Mouse (Mus musculus) thymus, adult 2 months (tissue): ENCODE results near the gene Ift81. TPM values are rescaled to one million over a fixed set of nuclear protein-coding genes. Genes with fewer than 3 reads are reported as not detected.

Experiments
- DNase-seq: peaks from one replicate; pipeline ENCODE4 v3.0.0; 2021
- H3K27ac ChIP-seq: fragments of 200-500 bp; 2 replicates; pipeline ENCODE4 v1.5.1; 2012; ENCODE audit warnings: low read length, control low read depth; ENCODE audit not compliant: control insufficient read depth, insufficient read depth
- H3K27me3 ChIP-seq: fragments of 200-500 bp; 2 replicates; pipeline ENCODE4 v1.6.1; 2012; ENCODE audit warnings: mild to moderate bottlenecking, low read length, moderate library complexity, mixed read lengths; ENCODE audit not compliant: control insufficient read depth, insufficient read depth
- H3K36me3 ChIP-seq: fragments of 200-500 bp; 2 replicates; pipeline ENCODE4 v1.6.1; 2012; ENCODE audit warnings: mild to moderate bottlenecking, low read length, moderate library complexity; ENCODE audit not compliant: control insufficient read depth, insufficient read depth
- H3K4me1 ChIP-seq: fragments of 200-500 bp; replicated peaks from 2 replicates; pipeline ENCODE4 v1.6.1; 2012; ENCODE audit warnings: low read length; ENCODE audit not compliant: control insufficient read depth, insufficient read depth
- H3K4me3 ChIP-seq: fragments of 200-500 bp; 2 replicates; pipeline ENCODE4 v1.5.1; 2012; ENCODE audit warnings: mild to moderate bottlenecking, low read length, control low read depth, moderate library complexity; ENCODE audit not compliant: control insufficient read depth, insufficient read depth
- CTCF ChIP-seq: fragments of 200-500 bp; IDR thresholded peaks from 2 replicates; pipeline ENCODE4 v1.5.1; 2012; ENCODE audit warnings: mild to moderate bottlenecking, control low read depth, low read length, moderate library complexity, borderline replicate concordance; ENCODE audit not compliant: control insufficient read depth, poor library complexity, insufficient read depth; ENCODE audit errors: extremely low read depth
- POLR2A ChIP-seq: fragments of 200-500 bp; IDR thresholded peaks from 2 replicates; pipeline ENCODE4 v1.6.1; 2012; ENCODE audit warnings: mild to moderate bottlenecking, low read length, control low read depth, moderate library complexity; ENCODE audit not compliant: control insufficient read depth, poor library complexity, insufficient read depth; ENCODE audit errors: extremely low read depth
- WGBS: fragments of 180-500 bp; shearing (Covaris S2); methylation state at CpG from one replicate; pipeline ENCODE4 v1.1.7; 2018; 5-methylcytosine and 5-hydroxymethylcytosine counted together
- polyA plus RNA-seq: library from polyadenylated mRNA; depleted of rRNA; stranded (reverse); fragments of >200 nt; gene quantifications from 2 replicates; pipeline ENCODE4 v1.2.3, GENCODE M21; 2012

Ift81 gene
- polyA plus RNA-seq, 1 experiment: 1.6 TPM

DNA sequence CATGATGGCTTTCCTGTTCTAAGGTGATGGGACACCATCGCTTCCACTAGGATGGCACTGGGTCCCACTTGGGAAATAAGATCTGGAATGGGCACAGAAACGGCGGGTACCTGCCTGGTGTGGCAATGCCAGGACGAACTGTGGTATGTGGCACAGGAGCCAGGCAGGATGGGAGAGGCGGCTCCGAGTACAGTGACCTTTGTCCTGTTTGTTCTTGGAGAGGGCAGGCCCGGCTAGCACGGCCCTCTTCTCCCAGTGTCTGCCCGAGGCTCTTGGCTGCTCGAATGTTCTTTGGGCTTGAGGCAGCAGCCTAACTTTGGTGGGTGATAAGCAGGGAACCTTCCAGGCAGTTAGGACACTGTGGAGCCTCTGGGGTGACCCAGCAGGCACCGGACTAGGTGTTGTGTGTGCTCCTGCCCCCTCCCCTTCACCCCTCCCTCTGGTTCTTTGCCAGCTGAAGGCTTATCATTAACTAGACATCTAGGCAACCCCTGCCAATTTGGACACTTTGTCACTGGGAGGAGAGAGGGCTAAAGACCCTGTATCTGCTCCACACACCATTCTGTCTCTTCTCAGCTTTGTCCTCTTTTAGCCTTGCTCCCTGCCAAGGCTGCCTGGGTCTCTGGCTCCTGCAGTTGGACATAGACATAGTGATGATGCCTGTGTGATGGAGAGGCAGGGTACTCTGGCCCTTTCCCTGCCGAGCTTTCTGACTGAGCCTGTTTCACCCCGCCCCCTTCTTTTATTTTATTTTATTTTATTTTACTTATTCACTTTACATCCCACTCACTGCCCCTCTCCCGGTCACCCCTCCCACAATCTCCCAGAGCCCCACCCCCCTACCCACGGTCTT is 87.2 kb downstream of the Ift81 start:
- 89% methylated on average over 15 of the region's 15 CpGs for WGBS
- H3K27me3 ChIP-seq: no peaks in the 10 kb centered on the region
- DNase-seq: no peak
- H3K36me3 ChIP-seq: no peaks in the 10 kb centered on the region
- TF ChIP-seq CTCF: no peak
- no peak for TF ChIP-seq POLR2A
- H3K27ac ChIP-seq: no peak overlapping the region
- no peak overlapping the region for H3K4me3 ChIP-seq
- H3K4me1 ChIP-seq: no peaks in the 10 kb centered on the region

DNA sequence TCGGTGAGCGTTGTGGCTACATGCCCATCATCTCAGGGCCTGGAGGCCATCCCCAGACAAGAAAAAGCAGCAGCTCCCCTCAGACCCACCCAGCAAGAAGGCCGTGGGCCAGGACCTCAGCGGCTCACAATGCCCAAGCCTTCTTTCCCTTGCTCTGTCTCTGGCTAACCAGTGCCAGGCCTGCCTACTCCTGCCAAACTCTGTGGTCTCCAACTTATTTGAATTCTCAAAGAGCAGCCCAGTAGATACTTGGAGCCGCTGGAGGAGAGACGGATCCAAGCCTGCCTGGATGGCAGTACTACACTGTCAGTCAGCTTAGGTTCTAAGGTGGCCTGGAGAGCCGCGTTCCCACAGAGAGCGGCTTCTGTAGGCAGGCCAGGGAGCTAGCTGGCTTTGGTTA is 87.9 kb downstream of the Ift81 start:
- TF ChIP-seq POLR2A (no peak), CTCF (no peak)
- no peaks in the 10 kb centered on the region for H3K4me1 ChIP-seq
- DNase-seq: no peak
- 96% methylated on average over 9 of the region's 9 CpGs for WGBS
- no peak overlapping the region for H3K27ac ChIP-seq
- H3K27me3 ChIP-seq: no peaks in the 10 kb centered on the region
- H3K4me3 ChIP-seq: no peak overlapping the region
- no peaks in the 10 kb centered on the region for H3K36me3 ChIP-seq

DNA sequence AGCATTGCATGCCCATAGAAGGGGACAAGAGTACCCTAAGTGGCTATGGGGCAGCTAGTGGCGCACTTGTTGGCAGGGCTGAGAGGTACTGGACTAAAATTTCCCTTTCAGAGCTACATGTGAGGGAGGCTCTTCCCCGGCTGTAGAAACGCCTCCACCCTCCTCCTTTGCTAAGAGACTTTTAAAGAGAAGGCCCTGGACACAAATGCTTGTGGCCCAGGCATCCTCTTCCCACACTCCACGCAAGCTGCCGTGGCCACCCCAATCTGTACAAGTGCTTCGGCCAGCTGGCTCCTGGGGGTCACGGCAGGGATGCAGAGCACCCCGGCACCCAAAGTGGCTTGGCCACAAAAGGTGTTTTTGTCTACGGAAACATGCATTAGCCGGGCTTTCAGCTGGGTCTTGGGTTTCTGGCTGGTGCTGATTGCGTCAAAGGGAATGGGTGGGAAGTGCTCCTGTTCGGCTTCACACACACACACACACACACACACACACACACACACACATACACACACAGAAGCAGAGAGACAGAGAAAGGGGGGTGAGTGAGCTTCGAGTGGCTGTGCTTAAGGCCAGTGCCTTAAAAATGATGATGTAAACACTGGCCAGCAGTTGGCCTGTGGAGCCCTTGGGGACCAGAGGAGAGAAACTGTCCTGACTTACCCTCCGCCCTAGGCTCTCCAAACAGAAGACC is 88.9 kb downstream of the Ift81 start:
- no peaks in the 10 kb centered on the region for H3K27me3 ChIP-seq
- 94% methylated on average over 14 of the region's 14 CpGs for WGBS
- H3K27ac ChIP-seq: no peak overlapping the region
- no peak for DNase-seq
- H3K4me3 ChIP-seq: no peak overlapping the region
- H3K4me1 ChIP-seq: no peaks in the 10 kb centered on the region
- H3K36me3 ChIP-seq: no peaks in the 10 kb centered on the region
- TF ChIP-seq POLR2A: no peak

DNA sequence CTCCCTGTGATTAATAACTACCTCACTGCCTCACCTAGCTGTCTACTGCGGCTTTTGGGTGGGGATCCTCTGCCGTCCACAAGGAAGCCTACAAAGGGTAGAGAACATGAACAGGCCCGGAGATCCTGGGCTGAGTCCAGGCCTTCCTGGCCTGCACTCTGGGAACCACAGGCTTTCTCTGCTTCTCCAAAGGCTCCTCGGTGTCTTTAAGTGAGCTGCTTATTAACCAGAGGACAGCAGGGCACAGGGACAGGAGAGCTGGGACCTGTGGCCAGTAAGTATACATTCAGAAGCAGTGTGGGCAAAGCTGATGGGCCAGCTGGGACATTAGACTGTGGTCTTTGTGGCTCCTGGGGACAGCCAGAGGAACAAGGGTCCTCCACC is 89.5 kb downstream of the Ift81 start:
- no peak for TF ChIP-seq CTCF
- TF ChIP-seq POLR2A: no peak
- Histone ChIP-seq H3K4me3 (no peak overlapping the region), H3K36me3 (no peaks in the 10 kb centered on the region), H3K27ac (no peak overlapping the region), H3K4me1 (no peaks in the 10 kb centered on the region), H3K27me3 (no peaks in the 10 kb centered on the region)
- DNase-seq: no peak
- 89% methylated on average over 4 of the region's 4 CpGs for WGBS

DNA sequence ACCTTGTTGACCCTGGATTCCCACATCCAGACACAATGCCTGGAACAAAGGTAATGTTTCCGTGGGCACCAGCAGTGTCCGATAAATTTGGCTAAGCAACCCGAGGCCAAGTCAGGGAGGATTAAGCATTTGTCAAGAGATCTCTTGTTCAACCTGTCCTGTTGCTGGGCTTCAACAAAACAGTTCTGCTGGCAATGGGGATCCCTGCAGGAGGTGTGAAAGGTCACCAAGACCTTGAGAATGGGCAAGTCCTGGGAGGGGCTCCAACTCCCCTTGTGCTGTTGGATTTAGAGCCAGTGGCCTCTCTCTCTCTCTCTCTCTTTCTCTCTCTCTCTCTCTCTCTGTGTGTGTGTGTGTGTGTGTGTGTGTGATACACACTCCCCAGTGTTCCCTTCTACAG is 90.1 kb downstream of the Ift81 start:
- H3K4me3 ChIP-seq: no peak overlapping the region
- no peaks in the 10 kb centered on the region for H3K4me1 ChIP-seq
- WGBS: 95% methylated on average over 3 of the region's 3 CpGs
- no peak overlapping the region for H3K27ac ChIP-seq
- no peaks in the 10 kb centered on the region for H3K36me3 ChIP-seq
- H3K27me3 ChIP-seq: no peaks in the 10 kb centered on the region
- DNase-seq: no peak
- TF ChIP-seq POLR2A (no peak), CTCF (no peak)

DNA sequence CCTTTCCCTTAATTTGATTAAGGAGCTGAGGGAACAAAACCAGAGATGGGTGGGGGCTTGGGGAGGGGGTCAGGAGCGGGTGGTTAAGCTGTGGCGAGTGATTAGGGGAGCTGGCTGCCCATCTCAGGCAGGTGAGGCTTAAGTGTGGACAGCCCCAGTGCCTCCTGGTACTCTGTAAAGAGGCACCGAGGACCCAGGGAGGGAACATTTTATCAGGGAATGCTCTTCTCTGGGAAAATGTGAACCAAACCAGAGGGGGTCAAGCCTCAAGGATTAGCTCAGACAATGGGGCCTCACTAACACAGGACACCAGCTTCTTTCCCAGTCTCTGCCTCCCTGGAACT is 93.2 kb downstream of the Ift81 start:
- Histone ChIP-seq H3K4me1 (peaks cover 8% of the 10 kb centered on the region), H3K27ac (no peak overlapping the region), H3K4me3 (no peak overlapping the region), H3K36me3 (no peaks in the 10 kb centered on the region), H3K27me3 (no peaks in the 10 kb centered on the region)
- no peak for DNase-seq
- 93% methylated on average over 3 of the region's 3 CpGs for WGBS
- TF ChIP-seq CTCF (no peak), POLR2A (no peak)
